Mouse (Mus musculus): ENCODE measurements around the gene Myl3.

Myl3 gene

DNA sequence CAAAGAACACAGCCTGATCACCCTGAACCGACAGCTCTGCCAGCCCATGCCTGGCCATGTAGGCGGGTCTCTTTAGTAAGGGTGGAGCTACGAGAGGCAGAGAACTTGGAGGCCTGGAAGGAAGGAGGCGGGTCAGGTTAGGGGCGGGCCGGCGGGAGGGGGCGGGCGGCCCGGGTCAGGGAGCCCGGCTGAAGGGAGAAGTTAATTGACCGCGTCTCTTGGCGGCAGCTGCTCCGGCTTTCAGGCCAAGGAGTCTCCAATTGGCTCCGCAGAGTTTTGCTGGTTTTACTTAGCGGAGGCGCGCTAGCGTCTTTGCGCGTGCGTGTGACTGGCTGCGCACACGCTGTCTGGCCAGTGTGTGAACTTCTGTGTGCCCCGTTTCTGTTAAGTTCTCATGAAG is 9.0 kb upstream of the Myl3 start:
- DNase-seq: no peak

- DNase-seq: no peak
Observed at GRCm38 (mm10) chr9:110733102-110733501, 8.6 kb upstream of the Myl3 start.

DNA sequence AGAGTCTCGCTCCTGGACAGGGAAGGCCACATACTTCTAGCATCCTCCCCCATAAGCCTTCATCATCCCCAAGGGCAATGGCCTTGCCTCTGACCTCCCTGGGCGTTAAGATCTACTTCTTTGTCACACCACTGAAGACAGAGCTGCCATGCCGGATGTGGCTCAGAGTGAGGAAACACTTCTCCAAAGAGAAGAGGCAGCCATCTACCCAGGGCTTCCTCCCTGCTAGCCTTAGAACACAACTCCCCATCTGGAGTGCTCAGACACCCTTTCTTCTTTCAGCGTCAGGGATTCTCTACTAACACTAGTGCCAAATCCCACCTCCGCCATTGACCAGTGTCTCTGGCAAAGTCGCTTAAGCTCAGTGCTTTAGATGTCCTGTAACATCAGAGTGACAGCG is 7.5 kb upstream of the Myl3 start:
- no peak for DNase-seq

- no peak for DNase-seq
Observed at GRCm38 (mm10) chr9:110736362-110736761, 5.3 kb upstream of the Myl3 start.

GRCm38 (mm10) chr9:110738054-110738453 is 3.6 kb upstream of the Myl3 start:
- no peak for DNase-seq

- no peak for DNase-seq
Observed at GRCm38 (mm10) chr9:110739961-110740360, 1.7 kb upstream of the Myl3 start.

DNA sequence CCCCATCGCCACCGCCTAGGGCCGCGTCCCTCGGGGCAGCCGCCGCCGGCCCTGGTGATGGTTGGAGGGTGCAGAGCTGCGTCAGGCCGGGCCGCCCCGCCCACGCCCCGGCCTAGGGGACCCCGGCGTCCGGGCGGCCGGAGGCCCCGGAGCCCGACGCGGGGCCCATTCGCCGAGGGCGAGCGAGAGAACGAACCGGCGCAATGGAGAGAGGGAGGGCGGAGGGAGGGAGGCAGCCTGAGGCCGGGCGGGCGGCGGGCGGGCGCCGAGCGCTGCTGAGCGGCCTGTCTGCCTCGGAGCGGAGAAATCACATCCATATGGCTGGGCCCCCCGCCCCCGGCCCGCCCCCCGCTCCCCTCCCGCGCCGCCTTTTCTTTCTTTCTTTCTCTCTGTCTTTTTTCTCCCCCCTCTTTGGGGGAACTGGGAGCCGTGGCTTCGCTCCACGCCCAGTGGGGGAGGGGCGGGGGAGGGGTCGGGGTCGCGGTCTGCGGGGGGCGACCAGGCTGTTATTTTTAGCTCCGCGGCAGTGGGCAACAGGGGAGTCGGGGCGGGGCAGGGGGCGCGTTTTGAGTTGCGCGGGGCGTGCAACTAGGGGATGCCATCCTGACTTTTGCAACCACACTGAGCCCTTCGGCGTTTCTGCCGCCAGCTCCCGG is 762 bp downstream of the Myl3 start:
- DNase-seq: no peak

GRCm38 (mm10) chr9:110742951-110743455 is 1.3 kb downstream of the Myl3 start:
- DNase-seq: no peak

DNA sequence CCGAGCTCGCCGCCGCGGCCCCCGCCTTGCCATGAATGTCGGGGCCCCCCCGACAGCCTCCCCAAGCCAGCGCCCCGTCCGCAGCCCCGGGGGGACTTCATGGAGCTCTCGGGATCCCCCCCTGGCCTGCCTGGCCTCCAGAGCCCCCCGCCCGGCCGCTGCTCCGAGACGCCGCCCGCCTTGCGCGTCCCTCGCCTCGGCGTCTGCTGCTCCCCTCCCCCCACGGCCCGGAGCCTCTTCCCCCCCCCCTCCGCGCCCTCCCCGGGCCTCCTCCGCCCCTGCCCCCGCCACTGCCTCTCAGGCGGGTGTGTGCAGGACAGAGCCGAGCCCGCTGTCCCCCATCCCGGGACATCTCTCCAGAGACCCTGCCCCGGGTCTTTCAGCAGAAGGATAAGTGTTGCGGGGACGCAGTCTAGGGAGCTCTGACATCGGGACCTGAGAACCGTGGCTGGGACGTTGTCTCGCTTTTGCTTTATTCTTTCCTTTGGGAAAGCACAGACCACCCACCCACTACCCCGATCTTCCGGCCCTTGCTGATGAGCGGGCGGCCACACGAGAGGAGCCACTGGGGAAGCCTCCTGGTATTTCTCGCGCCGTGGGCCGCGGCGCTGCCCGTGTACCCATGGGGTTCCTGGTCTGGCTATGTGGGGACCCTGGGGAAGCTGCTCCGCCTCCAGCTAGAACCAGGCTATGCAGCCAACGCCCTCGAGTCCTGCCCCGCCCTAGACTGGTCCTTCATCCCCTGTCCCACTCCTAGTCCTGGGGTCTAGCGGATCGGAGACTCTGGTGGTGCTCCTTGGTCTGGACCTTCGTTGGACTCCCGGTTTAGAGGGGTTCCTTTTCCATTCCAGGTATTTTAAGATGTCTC is 2.0 kb downstream of the Myl3 start:
- no peak for DNase-seq

GRCm38 (mm10) chr9:110745752-110746151 is 4.1 kb downstream of the Myl3 start:
- DNase-seq: no peak

DNA sequence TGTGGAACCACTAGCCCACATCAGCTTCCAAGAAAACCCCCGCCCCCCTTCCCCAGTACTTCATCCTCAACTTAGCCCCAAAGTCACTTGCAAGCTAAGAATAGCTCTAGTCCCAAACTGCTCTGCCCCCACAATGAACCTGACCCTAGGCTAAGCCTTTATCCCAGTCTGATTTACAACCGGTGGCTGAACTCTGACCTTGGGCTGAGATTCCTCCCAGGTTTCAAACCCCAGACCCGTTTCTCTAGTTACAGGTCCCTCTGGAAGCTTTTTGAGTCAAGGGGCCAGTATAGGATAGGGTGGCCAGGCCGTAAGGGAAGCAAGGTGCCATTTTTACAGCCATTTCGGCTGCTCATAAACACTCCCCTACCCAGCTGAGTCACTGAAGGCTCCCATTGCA is 4.6 kb downstream of the Myl3 start:
- no peak for DNase-seq

GRCm38 (mm10) chr9:110746961-110747360 is 5.3 kb downstream of the Myl3 start, which contains the start of gene Pth1r:
Pth1r (minus strand) TSS chr9:110747145.
- no peak for DNase-seq

DNA sequence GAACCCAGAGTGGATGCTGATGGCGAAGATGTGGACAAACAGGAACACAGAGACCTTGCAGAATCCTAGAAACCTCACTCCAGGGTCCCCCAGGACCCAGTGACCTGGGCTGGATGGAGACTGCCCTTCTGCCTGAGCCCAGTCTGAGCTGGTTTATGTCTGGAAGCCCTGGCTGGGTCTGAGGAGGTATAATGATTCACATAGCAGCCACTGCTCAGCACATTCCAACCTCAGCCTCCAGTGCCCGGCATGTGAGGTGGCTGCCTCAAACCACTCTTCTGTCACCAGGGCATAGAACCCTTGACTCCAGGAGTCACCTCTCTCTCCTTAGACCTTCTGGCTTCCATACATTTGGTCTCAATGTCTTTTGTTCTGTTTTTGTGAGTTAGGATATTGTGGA is 6.8 kb downstream of the Myl3 start:
- no peak for DNase-seq

DNA sequence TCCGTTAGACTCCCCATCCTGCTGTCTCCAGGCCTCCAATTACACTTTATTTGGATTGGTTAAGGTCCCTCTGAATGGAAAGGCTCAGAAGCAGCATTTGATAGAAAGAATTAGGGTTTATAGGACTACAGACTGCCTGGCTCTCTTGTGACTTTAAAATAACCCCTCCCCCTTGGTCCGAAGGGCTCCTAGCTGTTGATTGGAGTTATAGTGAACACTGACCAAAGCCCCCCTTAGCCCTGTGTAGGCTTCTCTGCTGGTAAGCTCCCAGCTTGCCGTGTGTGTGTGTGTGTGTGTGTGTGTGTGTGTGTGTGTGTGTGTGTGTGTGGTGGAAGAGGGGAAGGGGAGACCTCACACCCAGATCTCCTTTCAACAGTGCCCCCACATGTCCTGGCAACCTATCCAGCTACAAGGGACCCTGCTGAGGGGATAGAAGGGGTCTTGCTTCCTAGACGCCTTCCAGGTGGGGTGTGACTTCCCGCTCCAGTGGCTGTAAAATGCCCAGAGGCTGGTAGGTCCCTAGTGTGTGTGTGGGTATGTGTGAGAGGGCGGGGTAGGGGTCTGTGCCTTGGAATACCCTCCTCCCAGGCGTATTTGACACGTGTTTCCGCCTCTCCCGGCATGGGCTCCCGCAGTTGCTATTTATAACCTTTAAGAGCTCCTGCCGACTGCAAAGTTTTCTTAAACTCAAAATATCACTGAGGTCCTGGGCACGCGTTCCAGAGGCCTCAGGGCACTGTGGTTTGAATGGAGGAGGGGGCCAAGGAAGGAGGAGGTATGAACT is 8.9 kb downstream of the Myl3 start:
- DNase-seq: no peak

DNA sequence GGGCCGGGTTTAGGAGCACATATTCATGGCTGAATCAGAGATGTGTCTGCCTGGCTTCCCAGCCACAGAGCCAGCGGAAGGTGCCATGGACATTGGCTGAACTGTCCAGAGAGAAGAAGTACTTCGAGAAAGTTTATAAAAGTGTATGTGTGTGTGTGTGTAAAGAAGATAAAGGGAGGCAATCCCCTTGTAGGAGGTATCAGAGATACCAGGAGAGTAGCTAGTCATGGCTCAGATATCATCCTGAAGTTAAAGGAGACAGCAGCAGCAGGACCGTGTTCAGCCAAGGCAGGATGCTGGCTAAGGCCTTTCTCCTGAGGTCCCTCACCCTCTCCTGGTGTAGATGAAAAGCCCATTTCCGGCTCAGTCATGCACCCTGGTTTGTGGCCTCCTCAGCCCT is 9.8 kb downstream of the Myl3 start:
- no peak for DNase-seq

DNA sequence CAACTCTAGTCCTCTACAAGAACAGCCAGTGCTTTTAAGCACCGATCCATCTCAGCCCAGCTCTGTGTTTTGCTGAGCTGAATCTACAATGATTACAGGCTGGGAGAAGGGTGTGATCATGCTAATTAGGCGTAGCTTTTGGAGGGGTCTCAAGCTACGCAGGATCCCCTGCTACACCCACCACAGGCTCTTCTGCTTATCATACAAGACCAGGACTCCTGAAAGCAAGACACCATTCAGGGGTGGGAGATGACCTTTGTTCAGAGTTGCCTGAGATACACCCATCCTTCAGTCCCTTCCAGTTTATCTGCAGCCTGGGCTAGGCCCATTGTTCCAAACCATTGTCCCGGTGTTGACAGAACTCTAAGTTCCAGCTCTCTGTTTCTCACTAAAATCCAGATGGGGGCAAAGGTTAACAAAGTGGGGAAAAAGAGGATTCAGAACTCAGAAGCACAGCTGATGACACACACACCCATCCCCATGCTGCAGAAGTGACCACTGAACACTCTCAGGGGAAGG is 11.3 kb downstream of the Myl3 start:
- DNase-seq: no peak

DNA sequence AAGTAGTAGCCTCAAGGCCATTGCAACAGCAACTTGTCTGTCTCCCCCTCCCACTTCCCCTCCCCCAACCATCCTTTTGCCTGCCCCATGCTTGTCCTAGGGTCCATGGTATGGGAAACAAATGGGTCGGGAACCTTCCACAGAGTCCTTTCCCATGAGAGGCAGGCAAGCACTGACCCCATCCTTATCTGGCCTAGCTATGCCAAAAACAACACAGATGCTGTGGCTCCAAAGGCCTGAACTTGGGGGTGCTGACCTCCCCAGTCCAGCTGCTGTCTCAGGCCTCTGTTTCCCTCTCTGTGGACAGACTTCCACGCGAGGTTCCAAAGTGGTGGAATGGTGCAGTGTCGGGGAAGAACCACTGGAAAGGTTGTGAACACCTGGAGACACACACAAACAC is 12.1 kb downstream of the Myl3 start:
- DNase-seq: no peak

DNA sequence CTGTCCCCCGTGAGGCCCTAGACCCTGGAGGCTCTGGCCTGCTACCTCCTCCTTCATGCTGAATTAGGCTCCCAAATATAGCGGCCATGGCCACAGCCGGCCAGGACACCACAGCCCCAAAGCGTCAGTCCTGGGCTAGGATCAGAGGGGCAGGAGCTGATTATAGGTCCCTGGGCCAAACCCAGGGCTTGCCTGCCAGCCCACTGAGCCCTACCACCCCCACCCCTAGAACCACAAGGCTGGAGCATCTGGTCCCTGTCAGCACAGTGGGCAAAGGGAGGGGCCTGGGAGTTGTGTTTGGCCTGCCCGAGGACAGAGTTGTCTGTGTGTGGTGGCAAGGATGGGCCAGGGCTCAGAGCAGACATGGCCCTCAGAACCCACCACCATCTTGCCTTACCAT is 16.2 kb downstream of the Myl3 start:
- no peak for DNase-seq

GRCm38 (mm10) chr9:110758605-110759004 is 16.9 kb downstream of the Myl3 start:
- DNase-seq: peak; percentile 19

DNA sequence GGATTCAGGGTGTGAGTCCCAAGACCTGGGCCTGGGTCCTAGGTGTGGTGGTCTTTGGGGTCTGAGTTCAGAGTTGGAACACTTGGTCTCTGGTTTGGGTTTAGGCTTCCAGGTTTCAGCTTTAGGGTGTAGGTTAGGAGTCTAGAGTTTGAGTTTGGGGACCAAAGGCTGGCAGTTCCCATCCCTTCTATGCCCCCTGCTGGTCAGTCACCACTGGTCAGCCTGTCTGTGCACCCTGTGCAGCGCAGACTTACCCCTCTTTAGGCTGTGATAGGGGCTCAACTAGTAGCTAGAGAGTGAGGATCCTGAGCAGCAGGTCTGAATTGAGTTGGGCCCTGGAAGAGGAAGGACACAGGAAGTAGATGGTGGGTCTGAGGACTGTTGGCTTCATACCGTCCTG is 17.6 kb downstream of the Myl3 start:
- no peak for DNase-seq

- DNase-seq: no peak
Observed at GRCm38 (mm10) chr9:110760886-110761285, 19.2 kb downstream of the Myl3 start.

- no peak for DNase-seq
Observed at GRCm38 (mm10) chr9:110762763-110763162, 21.1 kb downstream of the Myl3 start.

DNA sequence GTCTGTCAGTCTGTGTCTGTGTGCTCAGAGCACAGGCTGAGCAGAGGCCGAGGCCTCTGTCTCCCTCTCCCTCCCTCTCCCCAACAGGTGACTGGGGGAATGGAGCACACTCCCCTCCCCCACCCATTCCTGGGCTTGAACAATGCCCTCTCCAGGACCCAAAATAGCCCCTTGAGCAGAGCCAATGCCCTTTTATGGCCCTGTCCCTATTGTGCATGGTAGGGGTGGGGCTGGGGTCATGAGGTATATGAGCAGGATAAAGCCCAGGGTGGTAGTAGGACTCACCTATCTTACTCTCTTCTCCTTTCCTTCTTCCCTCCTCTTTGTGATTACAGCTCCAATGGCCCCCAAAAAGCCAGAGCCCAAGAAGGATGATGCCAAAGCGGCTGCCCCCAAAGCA is 21.7 kb downstream of the Myl3 start:
- no peak for DNase-seq
